Mouse (Mus musculus) intestine, postnatal 0 days (tissue): ENCODE measurements at regions not wholly inside any gene's neighbourhood (a gene's known extent, or its start where the extent isn't known, plus 50 kb on each side); places are given as distances from the start of the nearest gene placed in this dataset.

Experiments used
- ATAC-seq: fragments of 200-750 bp; cut with Nextera tagmentation; 2 replicates; pipeline ENCODE4 v1.8.0; 2017; ENCODE audit warnings: mild to moderate bottlenecking, moderate TSS enrichment, moderate library complexity
- H3K27ac ChIP-seq: fragments of 300-500 bp; sonication (generic); 2 replicates; pipeline ENCODE4 v1.5.1; 2014; ENCODE audit warnings: mild to moderate bottlenecking, low read depth, low read length, moderate library complexity
- H3K27me3 ChIP-seq: fragments of 300-500 bp; sonication (generic); replicated peaks from 2 replicates; pipeline ENCODE4 v1.6.1; 2014; ENCODE audit warnings: low read length, mixed read lengths; ENCODE audit not compliant: control insufficient read depth, insufficient read depth
- H3K36me3 ChIP-seq: fragments of 300-500 bp; sonication (generic); 2 replicates; pipeline ENCODE4 v1.6.1; 2014; ENCODE audit warnings: mild to moderate bottlenecking, moderate library complexity; ENCODE audit not compliant: control insufficient read depth, insufficient read depth
- H3K4me1 ChIP-seq: fragments of 300-500 bp; sonication (generic); replicated peaks from 2 replicates; pipeline ENCODE4 v1.6.1; 2014; ENCODE audit warnings: antibody characterized with exemption, low read length, mixed read lengths; ENCODE audit not compliant: control insufficient read depth, insufficient read depth
- H3K4me2 ChIP-seq: fragments of 300-500 bp; sonication (generic); replicated peaks from 2 replicates; pipeline ENCODE4 v1.6.1; 2014; ENCODE audit warnings: low read depth, mild to moderate bottlenecking, moderate library complexity
- H3K4me3 ChIP-seq: fragments of 300-500 bp; sonication (generic); 2 replicates; pipeline ENCODE4 v1.5.1; 2014; ENCODE audit warnings: low read depth, low read length
- H3K9ac ChIP-seq: fragments of 300-500 bp; sonication (generic); 2 replicates; pipeline ENCODE4 v1.6.1; 2014; ENCODE audit warnings: mild to moderate bottlenecking, low read depth, low read length
- H3K9me3 ChIP-seq: fragments of 300-500 bp; sonication (generic); 2 replicates; pipeline ENCODE4 v1.6.1; 2016; ENCODE audit warnings: mixed run types; ENCODE audit not compliant: control insufficient read depth
- CTCF ChIP-seq: sonication (generic); IDR thresholded peaks from 2 replicates; pipeline ENCODE4 v1.5.1; 2016; ENCODE audit warnings: low read depth, mild to moderate bottlenecking, control low read depth, antibody characterized with exemption, moderate library complexity
- WGBS: fragments of 180-500 bp; shearing (Covaris S2); extraction: QIAGEN DNeasy Blood & Tissue Kit; methylation state at CpG from one replicate; pipeline ENCODE4 v1.1.7; 2014; 5-methylcytosine and 5-hydroxymethylcytosine counted together

GRCm38 (mm10) chr10:87687844-87688243, 166.2 kb downstream of the Pah start:
- H3K4me3 ChIP-seq: no peak overlapping the region
- no peak for ATAC-seq
- no peak for TF ChIP-seq CTCF
- no peak overlapping the region for H3K9ac ChIP-seq
- 73% methylated on average over 2 of the region's 2 CpGs for WGBS
- H3K27me3 ChIP-seq: no peaks in the 10 kb centered on the region
- H3K4me1 ChIP-seq: no peaks in the 10 kb centered on the region
- no peak overlapping the region for H3K27ac ChIP-seq
- no peaks in the 10 kb centered on the region for H3K9me3 ChIP-seq
- H3K36me3 ChIP-seq: no peaks in the 10 kb centered on the region
- H3K4me2 ChIP-seq: no peak overlapping the region

- H3K27ac ChIP-seq: no peak overlapping the region
- H3K27me3 ChIP-seq: no peaks in the 10 kb centered on the region
- H3K4me3 ChIP-seq: no peak overlapping the region
- H3K9me3 ChIP-seq: no peaks in the 10 kb centered on the region
- H3K4me2 ChIP-seq: no peak overlapping the region
- H3K9ac ChIP-seq: no peak overlapping the region
- H3K4me1 ChIP-seq: no peaks in the 10 kb centered on the region
- ATAC-seq: no peak
- TF ChIP-seq CTCF: peak; percentile 69
- H3K36me3 ChIP-seq: no peaks in the 10 kb centered on the region
Measured at GRCm38 (mm10) chr10:87690831-87691230, 167.2 kb upstream of the Igf1 start.

DNA sequence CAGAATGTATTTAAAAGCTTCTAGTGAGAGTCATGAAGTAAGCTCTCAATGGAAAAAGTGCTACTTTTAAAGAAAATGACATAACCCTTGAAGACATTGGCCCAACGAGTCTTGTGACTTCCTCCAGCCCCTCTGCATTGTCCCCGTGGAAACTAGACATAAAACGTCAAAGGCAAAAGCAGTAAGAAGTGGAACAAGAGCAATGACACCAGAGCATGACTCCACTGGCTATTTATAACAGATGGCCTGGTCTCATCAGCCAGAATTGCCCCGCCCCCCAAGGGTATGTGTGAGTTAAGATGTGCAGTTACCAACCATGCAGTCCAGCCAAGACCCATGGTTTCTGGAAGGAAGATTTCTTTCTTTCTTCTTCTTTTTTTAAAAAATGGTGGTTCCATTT, 161.6 kb upstream of the Igf1 start:
- Histone ChIP-seq H3K36me3 (no peaks in the 10 kb centered on the region), H3K9me3 (no peaks in the 10 kb centered on the region), H3K27ac (no peak overlapping the region), H3K4me2 (no peak overlapping the region), H3K4me1 (no peaks in the 10 kb centered on the region), H3K9ac (no peak overlapping the region), H3K4me3 (no peak overlapping the region), H3K27me3 (no peaks in the 10 kb centered on the region)
- 71% methylated on average over 4 of the region's 4 CpGs for WGBS
- no peak for TF ChIP-seq CTCF
- ATAC-seq: no peak

DNA sequence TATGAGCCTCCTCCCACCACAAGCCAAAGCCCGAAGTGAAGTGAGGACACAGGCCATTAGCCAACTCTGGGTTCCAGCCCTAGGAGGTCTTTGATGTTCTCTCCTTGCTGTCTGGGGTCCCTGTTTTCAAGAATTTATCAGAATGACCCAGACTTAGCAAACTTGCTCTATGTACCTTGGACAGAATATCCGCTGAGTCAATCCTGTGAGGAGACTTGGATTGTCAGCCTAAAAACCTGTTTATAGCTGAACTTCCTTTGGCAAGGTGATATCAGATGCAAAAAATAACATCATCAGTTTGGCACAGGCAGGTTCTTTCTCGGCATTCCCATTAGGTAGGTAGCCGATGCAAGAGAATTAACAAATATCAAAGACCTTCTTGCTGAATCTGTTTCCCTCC, 146.9 kb upstream of the Igf1 start:
- H3K9ac ChIP-seq: no peak overlapping the region
- H3K4me1 ChIP-seq: no peaks in the 10 kb centered on the region
- H3K27ac ChIP-seq: no peak overlapping the region
- no peak for ATAC-seq
- no peaks in the 10 kb centered on the region for H3K27me3 ChIP-seq
- H3K4me3 ChIP-seq: no peak overlapping the region
- H3K36me3 ChIP-seq: no peaks in the 10 kb centered on the region
- 77% methylated on average over 4 of the region's 4 CpGs for WGBS
- H3K9me3 ChIP-seq: no peaks in the 10 kb centered on the region
- no peak overlapping the region for H3K4me2 ChIP-seq
- no peak for TF ChIP-seq CTCF

DNA sequence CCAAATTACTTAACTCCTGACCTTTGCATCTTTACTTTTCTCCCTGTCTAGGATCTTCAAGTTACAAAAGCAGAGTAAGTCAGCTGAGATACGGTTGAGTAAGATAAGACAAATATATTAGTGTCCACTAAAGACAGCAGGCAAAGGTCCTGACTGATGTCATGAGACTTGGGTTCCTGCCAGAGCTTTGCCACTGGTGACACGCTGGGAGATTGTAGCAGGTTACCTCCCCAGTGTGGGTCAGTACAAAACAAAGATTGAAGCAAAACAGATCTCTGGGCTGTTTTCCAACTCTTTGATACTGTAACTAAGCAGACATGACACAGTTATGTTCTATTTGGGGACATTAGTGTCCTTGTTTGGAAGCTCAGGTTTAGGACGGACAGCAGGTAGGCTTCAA, 146.3 kb upstream of the Igf1 start:
- peak; percentile 53; the same call in 1 of the 2 replicates for ATAC-seq
- H3K27ac ChIP-seq: no peak overlapping the region
- no peaks in the 10 kb centered on the region for H3K27me3 ChIP-seq
- no peaks in the 10 kb centered on the region for H3K4me1 ChIP-seq
- no peaks in the 10 kb centered on the region for H3K36me3 ChIP-seq
- H3K9me3 ChIP-seq: no peaks in the 10 kb centered on the region
- no peak overlapping the region for H3K4me3 ChIP-seq
- H3K9ac ChIP-seq: no peak overlapping the region
- H3K4me2 ChIP-seq: no peak overlapping the region
- TF ChIP-seq CTCF: no peak
- WGBS: 38% methylated on average over 3 of the region's 3 CpGs

DNA sequence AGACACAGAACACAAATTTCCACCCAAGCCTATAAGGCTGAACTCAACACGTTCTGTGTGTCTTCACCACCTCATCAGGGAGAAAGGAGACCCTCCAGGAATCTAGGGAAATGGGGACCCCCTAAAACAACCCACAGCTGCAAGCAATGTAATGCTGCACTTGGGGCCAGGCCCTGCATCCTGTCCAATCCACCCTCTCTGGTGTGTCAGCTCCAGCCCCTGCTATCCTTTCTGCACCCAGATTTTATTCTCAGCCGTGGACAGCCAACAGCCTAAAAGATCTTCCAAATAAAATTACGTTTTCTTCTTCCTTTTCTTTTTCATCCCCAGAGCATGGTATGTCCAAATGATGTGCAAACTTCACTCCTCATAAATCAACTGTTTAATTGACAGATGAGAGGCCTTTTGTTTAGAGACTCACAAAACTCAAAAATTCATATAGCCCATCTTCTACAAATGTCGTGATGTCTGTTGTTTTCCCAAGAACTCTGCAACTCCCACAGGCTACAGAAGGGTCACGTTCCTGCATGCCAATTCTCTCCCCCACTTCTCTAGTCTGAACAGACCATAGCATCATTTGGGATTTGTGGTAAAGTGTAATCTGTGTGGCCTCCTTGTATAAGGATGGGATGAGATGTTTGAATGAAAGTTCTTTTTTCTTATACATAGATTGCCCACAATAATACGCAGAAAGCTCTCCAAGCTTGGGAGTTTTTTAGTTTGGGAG, 142.0 kb upstream of the Igf1 start:
- no peak for ATAC-seq
- H3K9ac ChIP-seq: no peak overlapping the region
- no peaks in the 10 kb centered on the region for H3K4me1 ChIP-seq
- no peak overlapping the region for H3K27ac ChIP-seq
- no peaks in the 10 kb centered on the region for H3K36me3 ChIP-seq
- H3K4me3 ChIP-seq: no peak overlapping the region
- H3K9me3 ChIP-seq: no peaks in the 10 kb centered on the region
- WGBS: 74% methylated on average over 6 of the region's 6 CpGs
- H3K27me3 ChIP-seq: no peaks in the 10 kb centered on the region
- no peak for TF ChIP-seq CTCF
- H3K4me2 ChIP-seq: no peak overlapping the region

GRCm38 (mm10) chr10:87717156-87717555, 140.9 kb upstream of the Igf1 start:
- Histone ChIP-seq H3K4me1 (no peaks in the 10 kb centered on the region), H3K36me3 (no peaks in the 10 kb centered on the region), H3K27me3 (no peaks in the 10 kb centered on the region), H3K9ac (no peak overlapping the region), H3K4me2 (no peak overlapping the region), H3K9me3 (no peaks in the 10 kb centered on the region), H3K27ac (no peak overlapping the region), H3K4me3 (no peak overlapping the region)
- TF ChIP-seq CTCF: no peak
- ATAC-seq: 0 out of 2 replicates have a peak, but pooled peaks have one; percentile 33
